Comparison of ENCODE assay signal across 9 mouse cellular contexts in genomic region chr9:56415935-56416607, GRCm38 (mm10). TPM values are rescaled to one million over a fixed set of nuclear protein-coding genes. Genes with fewer than 3 reads are reported as not detected.
A peak's percentile ranks its signal among the peaks of the same experiment; 100 is the strongest.
DNase-seq lines count a peak whose midpoint lies in the region; ATAC-seq and TF ChIP-seq lines count a peak whose summit lies in the region.
"Had no signal": no experiment of that assay in that cellular context is flagged by ENCODE, and none has a peak within 500 bp of the region (broad histone marks: within the 10 kb centered on the region; RNA-seq: fewer than 3 reads in every experiment).

No protein-coding gene starts in this region.

- H3K4me2 ChIP-seq in forebrain, postnatal 0 days (ENCODE audit: low read depth): peak overlapping the region; percentile 78; the same call in 1 of the 2 replicates
- H3K4me2 ChIP-seq in forebrain, embryonic 11.5 days (ENCODE audit: low read depth, low read length, severe bottlenecking): no peak overlapping the region
- H3K4me2 ChIP-seq in embryonic facial prominence, embryonic 14.5 days (ENCODE audit: low read depth, low read length): peak overlapping the region; percentile 73
- peak overlapping the region; percentile 96 for H3K4me2 ChIP-seq in liver, postnatal 0 days (ENCODE audit: low read depth, low read length)

- no peak overlapping the region for H3K27ac ChIP-seq in forebrain, postnatal 0 days (ENCODE audit: low read depth, low read length)
- no peak overlapping the region for H3K27ac ChIP-seq in forebrain, embryonic 11.5 days (ENCODE audit: low read depth, low read length)
- H3K27ac ChIP-seq in layer of hippocampus, adult 2 months: no peak overlapping the region
- no peak overlapping the region for H3K27ac ChIP-seq in embryonic facial prominence, embryonic 14.5 days (replicated peaks; ENCODE audit: low read depth, low read length)
- no peak overlapping the region for H3K27ac ChIP-seq in liver, postnatal 0 days (ENCODE audit: low read depth)

- WGBS in forebrain, postnatal 0 days: 50% methylated on average over 4 of the region's 4 CpGs
- WGBS in forebrain, embryonic 11.5 days: 74% methylated on average over 4 of the region's 4 CpGs
- 66% methylated on average over 4 of the region's 4 CpGs for WGBS in embryonic facial prominence, embryonic 14.5 days
- 46% methylated on average over 4 of the region's 4 CpGs for WGBS in liver, postnatal 0 days (ENCODE audit: insufficient replicate concordance)

- no peak for DNase-seq in forebrain, postnatal 0 days
- no peak for DNase-seq in forebrain, embryonic 11.5 days (ENCODE audit: low spot score)
- DNase-seq in layer of hippocampus, adult 2 months (ENCODE audit: low spot score in 2 of 2): no peak
- DNase-seq in layer of hippocampus, postnatal 10 days (ENCODE audit: low spot score in 2 of 2): no peak
- no peak for DNase-seq in embryonic facial prominence, embryonic 14.5 days (ENCODE audit: low spot score)
- no peak for DNase-seq in liver, postnatal 0 days
- no peak for DNase-seq in adrenal gland, adult 8-10 months
- DNase-seq in right cerebral cortex, adult 18-20 months: no peak

- TF ChIP-seq EP300 in liver, postnatal 0 days (IDR thresholded peaks at IDR 0.05; ENCODE audit: low read depth): no peak

- no peak for TF ChIP-seq CTCF in forebrain, postnatal 0 days (IDR thresholded peaks at IDR 0.05; ENCODE audit: low read depth)
- TF ChIP-seq CTCF in layer of hippocampus, adult 2 months (conservative IDR thresholded peaks at IDR 0.05): no peak
- TF ChIP-seq CTCF in liver, postnatal 0 days (IDR thresholded peaks at IDR 0.05; ENCODE audit: low read depth): no peak

- H3K4me1 ChIP-seq in forebrain, postnatal 0 days (ENCODE audit: insufficient read depth): peaks cover 8% of the 10 kb centered on the region
- peaks cover 4% of the 10 kb centered on the region; the same call in 1 of the 2 replicates for H3K4me1 ChIP-seq in forebrain, embryonic 11.5 days (replicated peaks; ENCODE audit: control insufficient read depth, insufficient read depth, low read length)
- H3K4me1 ChIP-seq in embryonic facial prominence, embryonic 14.5 days (ENCODE audit: control insufficient read depth, insufficient read depth, low read length): peaks cover 17% of the 10 kb centered on the region
- peaks cover 11% of the 10 kb centered on the region; the same call in 1 of the 2 replicates for H3K4me1 ChIP-seq in liver, postnatal 0 days (ENCODE audit: insufficient read depth)

- H3K9ac ChIP-seq in forebrain, postnatal 0 days: no peak overlapping the region
- H3K9ac ChIP-seq in forebrain, embryonic 11.5 days (ENCODE audit: low read length): no peak overlapping the region
- H3K9ac ChIP-seq in embryonic facial prominence, embryonic 14.5 days (ENCODE audit: low read depth, low read length): no peak overlapping the region; the same call in 1 of the 2 replicates
- H3K9ac ChIP-seq in liver, postnatal 0 days (replicated peaks): no peak overlapping the region

- no peaks in the 10 kb centered on the region for H3K27me3 ChIP-seq in forebrain, postnatal 0 days (ENCODE audit: insufficient read depth, low read length)
- no peaks in the 10 kb centered on the region for H3K27me3 ChIP-seq in forebrain, embryonic 11.5 days (ENCODE audit: control insufficient read depth, insufficient read depth, low read length)
- H3K27me3 ChIP-seq in embryonic facial prominence, embryonic 14.5 days (replicated peaks; ENCODE audit: control insufficient read depth, insufficient read depth, low read length): no peaks in the 10 kb centered on the region
- H3K27me3 ChIP-seq in liver, postnatal 0 days (ENCODE audit: insufficient read depth, low read length): no peaks in the 10 kb centered on the region

- H3K9me3 ChIP-seq in forebrain, postnatal 0 days (ENCODE audit: low read length): no peaks in the 10 kb centered on the region
- H3K9me3 ChIP-seq in forebrain, embryonic 11.5 days (ENCODE audit: control insufficient read depth, low read length): no peaks in the 10 kb centered on the region
- H3K9me3 ChIP-seq in embryonic facial prominence, embryonic 14.5 days (ENCODE audit: control insufficient read depth, low read length): no peaks in the 10 kb centered on the region
- no peaks in the 10 kb centered on the region for H3K9me3 ChIP-seq in liver, postnatal 0 days (ENCODE audit: low read length)

- H3K36me3 ChIP-seq in forebrain, postnatal 0 days (ENCODE audit: insufficient read depth): no peaks in the 10 kb centered on the region
- no peaks in the 10 kb centered on the region for H3K36me3 ChIP-seq in forebrain, embryonic 11.5 days (ENCODE audit: control insufficient read depth, insufficient read depth, low read length)
- no peaks in the 10 kb centered on the region for H3K36me3 ChIP-seq in embryonic facial prominence, embryonic 14.5 days (ENCODE audit: control insufficient read depth, insufficient read depth, low read length)
- no peaks in the 10 kb centered on the region for H3K36me3 ChIP-seq in liver, postnatal 0 days (replicated peaks; ENCODE audit: insufficient read depth, low read length)

- ATAC-seq in forebrain, postnatal 0 days: no peak
- no peak for ATAC-seq in forebrain, embryonic 11.5 days (replicated peaks; ENCODE audit: low FRiP score)
- no peak for ATAC-seq in embryonic facial prominence, embryonic 14.5 days (ENCODE audit: low read depth)
- ATAC-seq in liver, postnatal 0 days: no peak
- ATAC-seq: CD4-positive, CD25-positive, alpha-beta regulatory T cell, adult 4 months had no signal

- H3K4me3 ChIP-seq in forebrain, postnatal 0 days (ENCODE audit: low read depth, low read length): no peak overlapping the region
- no peak overlapping the region for H3K4me3 ChIP-seq in forebrain, embryonic 11.5 days (ENCODE audit: low read depth, low read length)
- 0 out of 2 replicates have a peak overlapping the region, but pooled peaks have one; percentile 1 for H3K4me3 ChIP-seq in layer of hippocampus, adult 2 months
- peak overlapping the region; percentile 86; the same call in 1 of the 2 replicates for H3K4me3 ChIP-seq in embryonic facial prominence, embryonic 14.5 days (ENCODE audit: low read depth, low read length)
- H3K4me3 ChIP-seq in liver, postnatal 0 days (ENCODE audit: low read depth, low read length): 0 out of 2 replicates have a peak overlapping the region, but pooled peaks have one; percentile 79

RNA-seq across cellular contexts. Expression of gene Peak1, which starts 1.8 kb away (rescaled TPM):
- 7.7 TPM in 2 replicates for total RNA-seq in forebrain, postnatal 0 days (2014; rRNA removed)
- polyA plus RNA-seq in forebrain, postnatal 0 days (2015; fragmentation: Nextera tagmentation; extraction: Ambion mirVana): 2.6 and 4.1 TPM in 2 replicates
- 5.8 and 6.2 TPM in 2 replicates for polyA plus RNA-seq in forebrain, embryonic 11.5 days (2014; fragmentation: Nextera tagmentation; extraction: Ambion mirVana)
- total RNA-seq in layer of hippocampus, adult 2 months (2021): 10 to 100 TPM; 56.1 to 59.2 TPM
- total RNA-seq in layer of hippocampus, postnatal 10 days (2021): 10 to 100 TPM; 30.1 to 34.4 TPM
- 15.7 and 15.8 TPM in 2 replicates for polyA plus RNA-seq in embryonic facial prominence, embryonic 14.5 days (2014; fragmentation: Nextera tagmentation; extraction: Ambion mirVana)
- 2.3 and 2.6 TPM in 2 replicates for polyA plus RNA-seq in liver, postnatal 0 days (2015; fragmentation: Nextera tagmentation; extraction: Ambion mirVana)
- total RNA-seq in adrenal gland, adult 8-10 months (2022): 10 to 100 TPM; 54.2 to 77.2 (median 64.8) TPM

RNA-seq across cellular contexts. Expression of gene Hmg20a, which starts 2.3 kb away (rescaled TPM):
- total RNA-seq in forebrain, postnatal 0 days (2014; rRNA removed): 49.5 and 64.7 TPM in 2 replicates
- 58.2 and 74.1 TPM in 2 replicates for polyA plus RNA-seq in forebrain, postnatal 0 days (2015; fragmentation: Nextera tagmentation; extraction: Ambion mirVana)
- polyA plus RNA-seq in forebrain, embryonic 11.5 days (2014; fragmentation: Nextera tagmentation; extraction: Ambion mirVana): 73.0 and 74.7 TPM in 2 replicates
- 10 to 100 TPM; 78.8 to 81.6 TPM for total RNA-seq in layer of hippocampus, adult 2 months (2021)
- total RNA-seq in layer of hippocampus, postnatal 10 days (2021): 10 to 100 TPM; 60.3 to 62.8 TPM
- polyA plus RNA-seq in embryonic facial prominence, embryonic 14.5 days (2014; fragmentation: Nextera tagmentation; extraction: Ambion mirVana): 49.8 and 59.6 TPM in 2 replicates
- 8.2 and 8.3 TPM in 2 replicates for polyA plus RNA-seq in liver, postnatal 0 days (2015; fragmentation: Nextera tagmentation; extraction: Ambion mirVana)
- 10 to 100 TPM; 48.6 to 62.3 (median 54.7) TPM for total RNA-seq in adrenal gland, adult 8-10 months (2022)

Comparison
In these comparisons a context has a peak if more than half of its experiments do, and no peak if none do; other contexts are left out.
1. H3K4me3 ChIP-seq: peak in layer of hippocampus, adult 2 months (single experiment), embryonic facial prominence, embryonic 14.5 days (single experiment) and liver, postnatal 0 days (single experiment); none in forebrain, postnatal 0 days (single experiment) and forebrain, embryonic 11.5 days (single experiment).